ENCODE assay signal across 8 mouse cellular contexts in genomic region chrX:100741940-100742339, GRCm38 (mm10). TPM values are rescaled to one million over a fixed set of nuclear protein-coding genes. Genes with fewer than 3 reads are reported as not detected.
DNase-seq lines count a peak whose midpoint lies in the region; ATAC-seq lines count a peak whose summit lies in the region.

No protein-coding gene starts in this region.

- ATAC-seq in granulocyte monocyte progenitor cell, adult 5-6 weeks (replicated peaks; ENCODE audit: poor library complexity, severe bottlenecking) = peak; percentile 43
- ATAC-seq in activated CD4-positive, CD25-positive, alpha-beta regulatory T cell, adult 4 months = no peak

- peak; percentile 25 for DNase-seq in CD4-positive helper T cell, adult 2 months (ENCODE audit: low read depth, low spot score)
- peak; percentile 39 for DNase-seq in NIH3T3 (ENCODE audit: low read depth)
- peak; percentile 65 for DNase-seq in embryo, embryonic 10.5 days (ENCODE audit: low spot score)
- peak; percentile 91 for DNase-seq in layer of hippocampus, adult 11-12 months (ENCODE audit: low spot score)
- peak; percentile 43 for DNase-seq in lung, postnatal 25 days (ENCODE audit: low spot score)
- DNase-seq in right cerebral cortex, adult 18-20 months = peak; percentile 85

RNA-seq across cellular contexts. Expression of gene Gdpd2, which starts 12.3 kb away (rescaled TPM):
- not detected in 2 replicates for total RNA-seq in granulocyte monocyte progenitor cell, adult 5-6 weeks (2014; fragmentation: Nextera tagmentation)
- not detected in 2 replicates for total RNA-seq in granulocyte monocyte progenitor cell, adult 5-6 weeks (2017)
- polyA plus RNA-seq in activated CD4-positive, CD25-positive, alpha-beta regulatory T cell, adult 4 months (2017; shearing (Covaris generic)) = not detected

RNA-seq across cellular contexts. Expression of gene Dlg3, which starts 25.6 kb away (rescaled TPM):
- total RNA-seq in granulocyte monocyte progenitor cell, adult 5-6 weeks (2014; fragmentation: Nextera tagmentation) = 3.3 and 6.3 TPM in 2 replicates
- total RNA-seq in granulocyte monocyte progenitor cell, adult 5-6 weeks (2017) = 2.7 and 4.1 TPM in 2 replicates
- polyA plus RNA-seq in activated CD4-positive, CD25-positive, alpha-beta regulatory T cell, adult 4 months (2017; shearing (Covaris generic)) = 1 to 10 TPM; 1.9 to 2.3 TPM

Comparison
In these comparisons a context has a peak if more than half of its experiments do, and no peak if none do; other contexts are left out.
1. DNase-seq: peak in every context shown above with its lines; median percentile 91 in layer of hippocampus, adult 11-12 months; 85 in right cerebral cortex, adult 18-20 months; 65 in embryo, embryonic 10.5 days; 43 in lung, postnatal 25 days; 39 in NIH3T3; 25 in CD4-positive helper T cell, adult 2 months.